Mouse (Mus musculus) MEL (cell line): ENCODE measurements around the gene Ppp4r3a.

Experiments
- BHLHE40 ChIP-seq: IDR thresholded peaks from 2 replicates; pipeline ENCODE4 v1.6.1; 2012; ENCODE audit warnings: low read depth, mild to moderate bottlenecking, inconsistent platforms, low read length, improper control_type of control experiment, borderline replicate concordance
- CTCF ChIP-seq, 3 experiments: IDR thresholded peaks in 2 of 3; conservative IDR thresholded peaks in 1 of 3; 2 replicates each; pipeline ENCODE4 v1.5.1; 2011 to 2012; ENCODE audit warnings: low read length in 3 of 3, low read depth in 2 of 3, mild to moderate bottlenecking in 2 of 3, improper control_type of control experiment in 1 of 3, inconsistent platforms in 1 of 3, mixed read lengths in 1 of 3, moderate library complexity in 1 of 3; ENCODE audit not compliant: control insufficient read depth in 1 of 3, insufficient read depth in 1 of 3, poor library complexity in 1 of 3, severe bottlenecking in 1 of 3
- ELF1 ChIP-seq: IDR thresholded peaks from 2 replicates; pipeline ENCODE4 v1.6.1; 2014; ENCODE audit warnings: low read depth, mild to moderate bottlenecking, inconsistent platforms, low read length, improper control_type of control experiment, moderate library complexity
- EP300 ChIP-seq, 2 experiments: IDR thresholded peaks; 2 replicates each; pipeline ENCODE4 v1.6.1; 2011; ENCODE audit warnings: improper control_type of control experiment in 2 of 2, low read length in 2 of 2, low read depth in 1 of 2, mild to moderate bottlenecking in 1 of 2
- GATA1 ChIP-seq: IDR thresholded peaks from 2 replicates; pipeline ENCODE4 v1.6.1; 2011; ENCODE audit warnings: low read depth, low read length, improper control_type of control experiment
- JUND ChIP-seq: IDR thresholded peaks from 2 replicates; pipeline ENCODE4 v1.6.1; 2011; ENCODE audit warnings: low read depth, mild to moderate bottlenecking, improper control_type of control experiment, low read length
- MEF2A ChIP-seq: IDR thresholded peaks from 2 replicates; pipeline ENCODE4 v1.6.1; 2014; ENCODE audit warnings: low read depth, mild to moderate bottlenecking, inconsistent platforms, low read length, improper control_type of control experiment; ENCODE audit not compliant: poor library complexity, insufficient replicate concordance, severe bottlenecking; ENCODE audit errors: extremely low read depth
- POLR2A ChIP-seq, 2 experiments: IDR thresholded peaks; 2 replicates each; pipeline ENCODE4 v1.6.1; 2011 to 2012; ENCODE audit warnings: low read length in 2 of 2, mild to moderate bottlenecking in 2 of 2, control low read depth in 1 of 2, improper control_type of control experiment in 1 of 2, low read depth in 1 of 2, moderate library complexity in 1 of 2; ENCODE audit not compliant: control insufficient read depth in 1 of 2, insufficient read depth in 1 of 2, poor library complexity in 1 of 2
- SMC3 ChIP-seq: IDR thresholded peaks from 2 replicates; pipeline ENCODE4 v1.6.1; 2011; ENCODE audit warnings: low read depth, low read length, improper control_type of control experiment
- USF2 ChIP-seq, 2 experiments: IDR thresholded peaks; 2 replicates each; pipeline ENCODE4 v1.6.1; 2011 to 2012; ENCODE audit warnings: improper control_type of control experiment in 2 of 2, low read length in 2 of 2, borderline replicate concordance in 1 of 2, inconsistent platforms in 1 of 2, low read depth in 1 of 2, mild to moderate bottlenecking in 1 of 2; ENCODE audit not compliant: insufficient read depth in 1 of 2
- ZC3H11A ChIP-seq: IDR thresholded peaks from 2 replicates; pipeline ENCODE4 v1.6.1; 2012; ENCODE audit warnings: low read depth, mild to moderate bottlenecking, inconsistent platforms, low read length, improper control_type of control experiment

DNA sequence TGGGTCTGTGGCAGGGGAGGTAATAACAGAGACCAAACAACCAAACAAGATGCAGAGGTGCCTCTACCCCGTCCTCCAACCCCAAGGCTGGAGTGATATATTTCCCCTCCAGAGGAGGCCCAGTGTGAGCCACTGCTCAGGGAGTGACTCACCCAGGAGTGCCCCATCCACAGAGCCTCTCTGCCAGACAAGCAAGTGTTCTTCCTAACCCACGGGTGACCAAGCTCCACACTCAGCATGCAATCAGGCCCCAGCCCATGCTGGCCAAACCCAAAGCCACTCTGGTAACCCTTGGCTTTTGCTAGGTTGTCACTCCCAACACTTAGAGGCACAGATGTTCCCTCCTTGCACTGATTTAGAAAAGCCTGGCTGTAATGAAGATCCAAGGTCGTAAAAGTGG lies 90.4 kb downstream of the Ppp4r3a start:
- TF ChIP-seq POLR2A (IDR thresholded peaks at IDR 0.05; ENCODE audit: control insufficient read depth in 1 of 2, insufficient read depth in 1 of 2, low read depth in 1 of 2, low read length in 2 of 2, poor library complexity in 1 of 2): no peak
- no peak for TF ChIP-seq ZC3H11A
- TF ChIP-seq USF2 (IDR thresholded peaks at IDR 0.05; ENCODE audit: borderline replicate concordance in 1 of 2, insufficient read depth in 1 of 2, low read depth in 1 of 2, low read length in 2 of 2): no peak
- TF ChIP-seq CTCF (IDR thresholded peaks at IDR 0.05 in 2 of 3, conservative IDR thresholded peaks at IDR 0.05 in 1 of 3; ENCODE audit: control insufficient read depth in 1 of 3, insufficient read depth in 1 of 3, low read depth in 2 of 3, low read length in 3 of 3, poor library complexity in 1 of 3, severe bottlenecking in 1 of 3): no peak
- TF ChIP-seq EP300 (IDR thresholded peaks at IDR 0.05; ENCODE audit: low read depth in 1 of 2, low read length in 2 of 2): no peak
- TF ChIP-seq JUND: no peak
- TF ChIP-seq SMC3: no peak
- TF ChIP-seq ELF1: no peak
- no peak for TF ChIP-seq GATA1
- TF ChIP-seq BHLHE40: no peak
- no peak for TF ChIP-seq MEF2A
